Mouse (Mus musculus) heart, adult 2 months (tissue): ENCODE results near the gene Gpr107.

Experiments
- CTCF ChIP-seq: fragments of 200-600 bp; IDR thresholded peaks from 2 replicates; pipeline ENCODE4 v1.8.1; 2022; ENCODE audit warnings: antibody characterized with exemption, mild to moderate bottlenecking, moderate library complexity
- EP300 ChIP-seq: fragments of 200-500 bp; IDR thresholded peaks from 2 replicates; pipeline ENCODE4 v1.6.1; 2011; ENCODE audit warnings: low read depth, low read length, control low read depth; ENCODE audit not compliant: insufficient read depth

- TF ChIP-seq EP300 = no peak
- TF ChIP-seq CTCF = no peak
Measured at GRCm38 (mm10) chr2:31170164-31170563, 18.0 kb downstream of the Gpr107 start.
